Mouse (Mus musculus) urinary bladder, adult 2 months (tissue): Measurements from ENCODE around the gene Stk38. TPM values are rescaled to one million over a fixed set of nuclear protein-coding genes. Genes with fewer than 3 reads are reported as not detected.
A peak's percentile ranks its signal among the peaks of the same experiment; 100 is the strongest.

Experiments
- DNase-seq: peaks from one replicate; pipeline ENCODE4 v3.0.0; 2022; ENCODE audit warnings: low spot score
- polyA plus RNA-seq: library from polyadenylated mRNA; depleted of rRNA; stranded (reverse); fragments of >200 nt; gene quantifications from 2 replicates; pipeline ENCODE4 v1.2.3, GENCODE M21; 2012

Gene Stk38
- polyA plus RNA-seq, 1 experiment = 81.3 TPM

DNA sequence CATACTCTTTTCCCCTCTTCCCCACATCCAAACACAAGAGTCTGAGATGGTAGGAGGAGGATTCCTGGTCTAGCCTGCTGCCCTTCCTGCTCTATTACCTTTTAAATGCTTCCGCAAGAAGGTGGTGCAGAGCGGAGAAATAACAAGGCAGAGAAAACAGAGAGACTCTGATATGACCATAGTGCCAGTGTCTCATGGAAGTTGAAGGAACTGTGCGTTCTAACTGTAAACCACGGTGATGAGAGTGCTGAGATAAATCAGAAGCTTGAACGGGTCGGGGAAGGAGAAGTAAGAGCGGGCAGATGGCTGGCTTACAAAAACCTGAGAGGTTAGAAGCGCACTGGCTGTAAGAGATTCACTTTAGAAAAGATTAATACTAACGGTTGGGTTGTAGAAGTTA, 53.4 kb downstream of the Stk38 start:
- DNase-seq = no peak

- no peak for DNase-seq
Measured at GRCm38 (mm10) chr17:28953251-28953650, 54.5 kb downstream of the Stk38 start.

DNA sequence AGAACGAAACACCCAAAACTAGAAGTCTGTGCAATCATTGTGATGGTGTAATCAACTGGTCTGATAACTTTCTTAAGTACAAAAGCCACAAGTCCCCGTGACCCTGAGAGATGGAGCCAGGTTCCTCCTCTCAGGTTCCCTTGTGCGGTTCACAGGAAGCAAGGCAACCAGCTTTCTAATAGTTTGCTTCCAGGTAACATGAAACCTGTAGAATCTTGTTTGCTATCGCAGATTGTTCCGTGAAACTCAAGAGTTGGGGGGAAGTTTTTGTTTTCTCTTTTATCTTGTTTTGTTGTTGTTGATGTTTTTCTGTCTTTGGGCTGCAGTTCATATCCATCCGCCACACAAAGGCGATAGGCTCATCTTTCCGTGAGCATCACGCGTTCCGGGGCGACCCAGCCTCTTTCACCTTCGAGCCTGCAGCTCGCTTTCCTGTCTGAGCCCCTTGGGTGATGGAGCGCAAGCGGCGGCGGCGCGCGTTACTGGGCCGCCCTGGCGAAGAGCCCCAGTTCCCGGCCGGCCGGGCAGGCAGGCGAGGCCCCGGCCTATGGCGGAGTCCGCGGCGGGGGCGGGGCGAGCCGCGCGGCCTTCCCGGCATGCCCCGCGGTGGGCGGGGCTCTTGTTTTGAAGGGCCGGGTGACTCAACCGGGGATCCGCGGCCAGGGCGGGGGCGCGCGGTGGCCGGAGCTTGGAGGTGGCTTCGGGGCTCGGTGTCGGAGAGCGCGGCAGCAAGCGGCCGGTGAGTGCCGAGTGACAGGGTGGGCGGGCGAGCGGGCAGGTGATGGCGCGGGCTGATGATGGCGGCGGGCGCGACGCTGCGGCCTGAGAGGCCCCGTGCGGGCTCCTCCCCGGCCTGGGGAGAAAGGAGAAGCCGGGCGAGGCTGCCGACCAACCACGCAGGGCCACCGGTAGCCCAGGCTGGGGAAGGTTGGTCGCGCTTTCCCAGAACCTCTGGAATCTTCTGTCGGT, 55.7 kb downstream of the Stk38 start, which contains the start of gene Kctd20:
Gene Kctd20, plus strand, starts transcription at position 120 of the 969 bp plus-strand sequence.
- DNase-seq = peak; percentile 97

GRCm38 (mm10) chr17:28950751-28951150, 57.0 kb downstream of the Stk38 start:
- no peak for DNase-seq

GRCm38 (mm10) chr17:28948661-28949060, 59.1 kb downstream of the Stk38 start:
- DNase-seq = no peak

- DNase-seq = no peak
Measured at GRCm38 (mm10) chr17:28947011-28947939, 60.5 kb downstream of the Stk38 start.

- DNase-seq = no peak
Measured at GRCm38 (mm10) chr17:28944481-28944880, 63.3 kb downstream of the Stk38 start.

DNA sequence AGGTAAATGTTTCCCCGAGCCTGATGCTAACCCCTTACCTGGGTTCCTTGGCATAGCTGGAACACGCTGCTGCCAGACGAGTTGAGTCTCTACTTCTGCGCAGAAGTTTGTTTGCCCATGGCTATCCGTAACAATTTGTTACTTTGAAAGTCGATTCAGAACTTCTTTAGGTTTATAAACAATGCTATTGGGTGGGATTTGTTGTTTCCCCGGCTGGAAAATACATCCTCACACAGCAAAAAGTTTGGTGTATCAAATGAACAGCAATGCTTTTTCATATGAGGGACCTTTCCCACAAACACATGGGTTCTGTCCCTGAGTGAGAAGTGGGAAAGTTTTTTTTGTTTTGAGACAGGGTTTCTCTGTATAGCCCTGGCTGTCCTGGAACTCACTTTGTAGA, 64.1 kb downstream of the Stk38 start, which contains the start of gene Pxt1:
Gene Pxt1, minus strand, starts transcription at position 101 of the 400 bp plus-strand sequence.
- DNase-seq = no peak

GRCm38 (mm10) chr17:28942101-28942500, 65.7 kb downstream of the Stk38 start:
- no peak for DNase-seq

DNA sequence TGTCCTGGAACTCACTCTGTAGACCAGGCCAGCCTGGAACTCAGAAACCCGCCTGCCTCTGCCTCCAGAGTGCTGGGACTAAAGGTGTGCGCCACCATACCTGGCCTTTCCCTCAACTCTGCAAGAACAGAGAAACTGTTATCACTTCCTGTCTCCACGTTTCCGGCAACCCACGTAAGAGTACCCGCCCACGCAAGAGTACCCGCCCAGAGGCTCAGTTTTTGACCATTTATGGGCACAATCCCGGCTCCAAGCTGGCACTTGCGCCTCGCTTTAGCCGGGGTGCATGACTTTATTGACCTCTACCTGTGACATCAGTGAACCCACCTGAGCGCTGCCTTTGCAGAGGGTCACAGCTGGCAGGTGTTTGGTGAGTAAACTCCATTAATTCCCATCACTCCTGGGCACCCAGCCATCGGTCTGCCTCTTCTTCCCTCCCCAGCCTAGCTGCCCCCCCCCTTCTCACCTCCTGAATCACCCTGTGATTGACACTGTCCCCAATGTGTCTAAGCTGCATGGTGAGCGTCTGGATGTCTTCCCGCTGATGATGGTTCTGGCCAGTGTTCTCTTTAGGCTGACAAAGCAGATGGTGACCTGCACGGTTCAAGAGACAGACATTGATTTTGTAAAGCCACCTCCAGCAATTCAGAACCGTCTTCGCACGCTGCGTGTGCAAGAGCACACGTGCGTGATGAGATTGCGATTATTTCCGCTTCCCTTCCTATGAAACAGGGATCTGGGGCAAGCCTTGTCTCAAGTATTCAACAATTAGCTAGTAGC, 66.8 kb downstream of the Stk38 start:
- DNase-seq = no peak

GRCm38 (mm10) chr17:28936622-28937345, 71.0 kb downstream of the Stk38 start:
- no peak for DNase-seq

- DNase-seq = no peak
Measured at GRCm38 (mm10) chr17:28936133-28936532, 71.7 kb downstream of the Stk38 start.

DNA sequence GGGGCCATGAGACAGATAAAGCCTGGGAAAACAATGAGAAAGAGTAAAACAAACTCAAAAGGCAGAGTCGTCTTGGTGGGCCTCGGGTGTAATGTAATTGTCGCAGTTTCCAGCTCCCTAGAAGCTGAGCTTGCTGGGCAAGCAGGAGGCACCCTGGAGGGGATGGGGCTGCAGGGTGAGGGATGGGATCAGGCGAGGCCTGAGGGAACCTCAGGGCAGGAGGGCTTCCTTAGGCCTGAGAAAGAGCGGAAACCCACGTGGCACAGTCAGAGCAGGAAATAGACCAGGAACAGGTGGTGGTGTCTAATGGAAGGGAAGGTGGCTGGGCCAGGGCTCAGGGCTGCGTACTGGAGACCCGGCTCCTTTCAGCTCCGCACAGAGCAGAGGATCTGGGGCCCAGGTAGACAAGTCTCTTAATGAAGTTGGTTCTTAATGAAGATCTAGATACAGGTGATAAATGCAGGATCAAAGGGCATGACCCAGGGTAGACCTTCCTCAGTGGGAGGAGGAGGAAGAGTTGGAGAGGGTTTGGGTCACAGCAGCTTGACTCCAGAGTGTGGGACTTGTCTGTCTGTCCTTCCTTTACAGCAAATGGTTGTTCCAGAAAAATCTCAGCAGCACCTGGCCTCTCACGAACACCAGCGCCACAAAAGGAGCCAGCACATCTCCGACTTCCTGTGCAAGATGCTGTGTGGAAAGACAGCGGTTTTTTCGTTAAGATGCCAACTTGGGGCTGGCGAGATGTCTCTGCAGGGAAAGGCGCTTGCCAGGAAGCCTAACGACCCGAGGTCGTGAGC, 73.5 kb downstream of the Stk38 start:
- no peak for DNase-seq

DNA sequence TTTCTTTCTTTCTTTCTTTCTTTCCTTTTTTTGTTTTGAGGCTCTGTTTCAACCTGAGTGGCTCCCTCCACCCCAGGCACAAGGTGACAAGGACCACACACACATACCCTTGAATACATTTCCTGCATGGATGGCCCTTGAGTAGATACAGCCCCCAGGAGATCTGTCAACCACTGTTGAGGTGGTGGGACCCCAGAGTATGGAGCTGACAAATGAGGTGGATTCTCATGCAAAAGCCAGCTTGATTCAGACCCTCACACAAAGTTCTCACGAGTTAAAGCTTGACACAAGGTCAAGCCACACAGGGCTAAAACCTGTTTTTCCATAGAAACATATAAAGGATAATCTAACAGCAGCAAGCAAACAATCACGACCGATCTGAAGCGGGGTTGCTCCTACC, 75.5 kb downstream of the Stk38 start:
- DNase-seq = no peak

DNA sequence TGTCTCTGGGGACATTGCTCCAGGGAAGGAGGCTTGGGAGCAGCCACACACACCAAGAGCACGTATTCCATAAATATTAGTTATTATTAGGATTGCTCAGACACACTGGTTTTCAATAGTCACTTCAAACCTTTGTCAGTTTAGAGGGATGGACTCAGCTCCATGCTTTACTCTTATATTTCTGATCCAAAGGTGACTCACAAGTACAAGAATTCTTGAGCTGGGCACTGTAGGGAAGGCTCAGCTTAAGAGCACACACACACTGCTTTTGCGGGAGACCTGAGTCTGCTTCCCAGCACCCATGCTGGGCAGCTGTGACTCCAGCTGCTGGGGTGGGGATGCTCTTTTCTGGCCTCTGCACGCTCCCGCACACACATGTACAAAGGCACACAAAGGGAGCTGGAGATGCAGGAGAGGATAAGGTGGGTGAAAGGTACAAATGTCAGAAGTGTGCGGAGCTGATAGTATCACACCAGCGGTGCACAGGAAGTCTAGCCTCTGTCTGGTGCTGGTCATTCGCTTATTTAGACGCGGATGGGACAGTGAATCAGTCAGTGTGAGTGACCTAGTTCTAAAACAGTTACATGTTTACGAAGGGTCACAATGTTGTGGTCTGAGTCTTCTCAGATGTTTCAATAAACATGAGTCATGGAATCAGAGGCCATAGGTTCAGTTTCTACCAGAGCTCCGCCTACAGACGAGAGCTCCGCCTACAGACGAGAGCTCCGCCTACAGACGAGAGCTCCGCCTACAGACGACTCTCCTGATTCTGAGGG, 76.2 kb downstream of the Stk38 start:
- DNase-seq = no peak

GRCm38 (mm10) chr17:28930392-28931074, 77.3 kb downstream of the Stk38 start:
- peak; percentile 67 for DNase-seq

DNA sequence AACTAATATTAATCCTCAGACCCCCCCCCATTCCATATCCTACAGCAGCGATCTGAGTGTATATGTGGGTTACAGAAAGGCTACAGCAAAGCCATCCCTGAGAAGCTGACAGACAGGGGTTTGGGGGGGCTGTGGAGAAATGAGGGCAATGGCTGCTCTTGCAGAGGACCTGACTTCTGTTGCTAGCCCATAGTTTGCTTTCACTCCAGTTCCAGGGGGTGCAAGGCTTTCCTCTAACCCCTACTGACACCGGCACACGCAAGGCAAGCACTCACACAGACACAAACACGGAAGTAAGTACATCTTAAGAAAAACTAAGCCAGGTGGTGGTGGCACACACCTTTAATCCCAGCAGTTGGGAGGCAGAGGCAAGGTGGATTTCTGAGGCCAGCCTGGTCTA, 78.4 kb downstream of the Stk38 start:
- DNase-seq = no peak

GRCm38 (mm10) chr17:28928004-28928403, 79.8 kb downstream of the Stk38 start:
- DNase-seq = no peak
